Mouse (Mus musculus): Measurements from ENCODE around the gene Ltbp1. TPM values are rescaled to one million over a fixed set of nuclear protein-coding genes. Genes with fewer than 3 reads are reported as not detected.

Ltbp1 gene
- total and polyA plus RNA-seq, 3 experiments = 0.01 to 0.04 TPM; not detected in 1

- Histone ChIP-seq H3K27me3 (ENCODE audit: control insufficient read depth in 1 of 2, insufficient read depth in 2 of 2, low read length in 2 of 2) (no peaks in the 10 kb centered on the region; a peak in 1 of 4 replicates), H3K79me2 (ENCODE audit: control insufficient read depth, insufficient read depth, low read length, poor library complexity) (no peaks in the 10 kb centered on the region), H3K9ac (ENCODE audit: control insufficient read depth, low read depth, low read length, poor library complexity, severe bottlenecking) (no peak overlapping the region), H3K36me3 (ENCODE audit: control insufficient read depth in 1 of 2, insufficient read depth in 2 of 2, low read length in 2 of 2) (no peaks in the 10 kb centered on the region), H3K27ac (ENCODE audit: control insufficient read depth, low read depth, low read length) (no peak overlapping the region), H3K4me1 (ENCODE audit: control insufficient read depth in 1 of 2, insufficient read depth in 2 of 2, low read length in 2 of 2) (peaks cover 3 to 7% of the 10 kb centered on the region in 2 experiments; a peak in 2 of 4 replicates), H3K4me3 (ENCODE audit: control insufficient read depth in 1 of 2, insufficient read depth in 1 of 2, low read depth in 2 of 2, low read length in 2 of 2) (no peak overlapping the region), H3K9me3 (replicated peaks; ENCODE audit: insufficient read depth, low read length) (no peaks in the 10 kb centered on the region)
- no peak for TF ChIP-seq E2F4 (IDR thresholded peaks at IDR 0.05; ENCODE audit: borderline replicate concordance, low read depth, low read length)
- TF ChIP-seq USF1 (IDR thresholded peaks at IDR 0.05; ENCODE audit: low read depth, low read length) = no peak
- no peak for TF ChIP-seq HCFC1 (IDR thresholded peaks at IDR 0.05; ENCODE audit: low read depth, low read length)
- TF ChIP-seq TCF12 (IDR thresholded peaks at IDR 0.05; ENCODE audit: low read depth, low read length) = no peak
- TF ChIP-seq USF2 (IDR thresholded peaks at IDR 0.05; ENCODE audit: borderline replicate concordance in 1 of 2, insufficient read depth in 1 of 2, low read depth in 1 of 2, low read length in 2 of 2) = no peak
- TF ChIP-seq MYB (IDR thresholded peaks at IDR 0.05; ENCODE audit: low read depth, low read length) = no peak
- TF ChIP-seq MEF2A (IDR thresholded peaks at IDR 0.05; ENCODE audit: extremely low read depth, insufficient replicate concordance, low read depth, low read length, poor library complexity, severe bottlenecking) = no peak
- TF ChIP-seq EP300 (IDR thresholded peaks at IDR 0.05; ENCODE audit: low read depth in 1 of 2, low read length in 2 of 2) = no peak
- TF ChIP-seq ETS1 (IDR thresholded peaks at IDR 0.05; ENCODE audit: low read depth, low read length) = no peak
- no peak for TF ChIP-seq BHLHE40 (IDR thresholded peaks at IDR 0.05; ENCODE audit: borderline replicate concordance, low read depth, low read length)
- TF ChIP-seq ZMIZ1 (IDR thresholded peaks at IDR 0.05; ENCODE audit: low read depth, low read length) = no peak
- TF ChIP-seq NRF1 (IDR thresholded peaks at IDR 0.05; ENCODE audit: insufficient read depth, low read depth, low read length, poor library complexity, severe bottlenecking) = no peak
- no peak for DNase-seq (ENCODE audit: low read depth, low spot score)
Observed at GRCm38 (mm10) chr17:75161062-75161461, 155.7 kb downstream of the Ltbp1 start.

GRCm38 (mm10) chr17:75161931-75162330 lies 156.6 kb downstream of the Ltbp1 start:
- TF ChIP-seq TCF12 (IDR thresholded peaks at IDR 0.05; ENCODE audit: low read depth, low read length) (no peak), E2F4 (IDR thresholded peaks at IDR 0.05; ENCODE audit: borderline replicate concordance, low read depth, low read length) (no peak), RCOR1 (IDR thresholded peaks at IDR 0.05; ENCODE audit: low read depth, low read length) (no peak), HCFC1 (IDR thresholded peaks at IDR 0.05; ENCODE audit: low read depth, low read length) (no peak), NELFE (IDR thresholded peaks at IDR 0.05; ENCODE audit: low read depth, low read length) (no peak), MEF2A (IDR thresholded peaks at IDR 0.05; ENCODE audit: extremely low read depth, insufficient replicate concordance, low read depth, low read length, poor library complexity, severe bottlenecking) (no peak), MXI1 (IDR thresholded peaks at IDR 0.05; ENCODE audit: low read depth, low read length) (no peak), CTCF (IDR thresholded peaks at IDR 0.05 in 2 of 3, conservative IDR thresholded peaks at IDR 0.05 in 1 of 3; ENCODE audit: control insufficient read depth in 1 of 3, insufficient read depth in 1 of 3, low read depth in 2 of 3, low read length in 3 of 3, poor library complexity in 1 of 3, severe bottlenecking in 1 of 3) (no peak), ZMIZ1 (IDR thresholded peaks at IDR 0.05; ENCODE audit: low read depth, low read length) (no peak), ELF1 (IDR thresholded peaks at IDR 0.05; ENCODE audit: low read depth, low read length) (no peak)
- Histone ChIP-seq H3K79me2 (ENCODE audit: control insufficient read depth, insufficient read depth, low read length, poor library complexity) (no peaks in the 10 kb centered on the region), H3K36me3 (ENCODE audit: control insufficient read depth in 1 of 2, insufficient read depth in 2 of 2, low read length in 2 of 2) (no peaks in the 10 kb centered on the region), H3K9ac (ENCODE audit: control insufficient read depth, low read depth, low read length, poor library complexity, severe bottlenecking) (no peak overlapping the region), H3K27ac (ENCODE audit: control insufficient read depth, low read depth, low read length) (no peak overlapping the region), H3K9me3 (replicated peaks; ENCODE audit: insufficient read depth, low read length) (no peaks in the 10 kb centered on the region), H3K27me3 (ENCODE audit: control insufficient read depth in 1 of 2, insufficient read depth in 2 of 2, low read length in 2 of 2) (peaks cover 0 to 3% of the 10 kb centered on the region in 2 experiments; a peak in 2 of 4 replicates), H3K4me1 (ENCODE audit: control insufficient read depth in 1 of 2, insufficient read depth in 2 of 2, low read length in 2 of 2) (peaks cover 3 to 7% of the 10 kb centered on the region in 2 experiments; a peak in 2 of 4 replicates), H3K4me3 (ENCODE audit: control insufficient read depth in 1 of 2, insufficient read depth in 1 of 2, low read depth in 2 of 2, low read length in 2 of 2) (no peak overlapping the region)
- no peak for DNase-seq (ENCODE audit: low read depth, low spot score)

All from MEL (cell line).